10 mouse cellular contexts compared by ENCODE assay signal in the genomic region with DNA sequence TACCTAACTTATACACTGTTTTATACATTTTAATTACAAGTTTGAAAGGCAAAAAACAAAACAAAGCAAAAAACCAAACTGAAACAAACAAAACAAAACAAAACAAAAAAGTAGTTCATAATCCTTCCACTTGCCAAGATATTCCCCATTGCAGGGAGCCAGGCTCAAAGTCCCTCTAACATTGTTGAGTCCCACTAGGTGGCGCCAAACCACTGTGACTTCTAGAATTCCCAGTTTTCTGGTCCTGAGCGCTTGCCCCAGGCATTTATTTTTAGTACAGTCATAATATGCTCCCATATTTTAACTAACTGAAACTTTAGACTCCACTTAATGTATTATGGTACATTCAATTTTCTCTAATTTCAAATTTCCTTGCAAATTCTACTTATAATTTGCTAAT. TPM values are rescaled to one million over a fixed set of nuclear protein-coding genes. Genes with fewer than 3 reads are reported as not detected.
A peak's percentile ranks its signal among the peaks of the same experiment; 100 is the strongest.
DNase-seq lines count a peak whose midpoint lies in the region; ATAC-seq and TF ChIP-seq lines count a peak whose summit lies in the region.
"Had no signal": no experiment of that assay in that cellular context is flagged by ENCODE, and none has a peak within 500 bp of the region (broad histone marks: within the 10 kb centered on the region; RNA-seq: fewer than 3 reads in every experiment).

No protein-coding gene starts in this region.

- H3K4me1 ChIP-seq in E14TG2a.4 (replicated peaks; ENCODE audit: low read depth, low read length), result no peaks in the 10 kb centered on the region
- H3K4me1 ChIP-seq: stomach, embryonic 15.5 days had no signal

- DNase-seq in WW6 (ENCODE audit: low read depth, low spot score), result peak; percentile 22
- peak; percentile 24 to 69 for DNase-seq in layer of hippocampus, adult 2 months (ENCODE audit: low spot score in 2 of 2)
- DNase-seq in lung, postnatal 36 days, result peak; percentile 58
- peak; percentile 12 to 27 for DNase-seq in right cerebral cortex, postnatal 36 days (ENCODE audit: low spot score in 2 of 2)

- no peak overlapping the region for H3K4me3 ChIP-seq in E14TG2a.4 (replicated peaks; ENCODE audit: low read length)
- H3K4me3 ChIP-seq in layer of hippocampus, adult 2 months, result no peak overlapping the region
- H3K4me3 ChIP-seq: stomach, embryonic 15.5 days had no signal

- no peaks in the 10 kb centered on the region for H3K27me3 ChIP-seq in E14TG2a.4 (ENCODE audit: insufficient read depth, low read length)
- H3K27me3 ChIP-seq: stomach, embryonic 15.5 days had no signal

- H3K36me3 ChIP-seq in E14TG2a.4 (ENCODE audit: insufficient read depth, low read length), result no peaks in the 10 kb centered on the region
- H3K36me3 ChIP-seq: stomach, embryonic 15.5 days had no signal

- H3K27ac ChIP-seq in layer of hippocampus, adult 2 months, result no peak overlapping the region
- H3K27ac ChIP-seq: stomach, embryonic 15.5 days had no signal

- H3K9me3 ChIP-seq in E14TG2a.4 (ENCODE audit: low read length), result no peaks in the 10 kb centered on the region
- H3K9me3 ChIP-seq: stomach, embryonic 15.5 days had no signal

- peak; percentile 83; the same call in 1 of the 2 replicates for ATAC-seq in common myeloid progenitor, adult 5-6 weeks (replicated peaks; ENCODE audit: low read depth, poor library complexity, severe bottlenecking)
- ATAC-seq in granulocyte monocyte progenitor cell, adult 5-6 weeks (replicated peaks; ENCODE audit: poor library complexity, severe bottlenecking), result peak; percentile 69
- no peak for ATAC-seq in inflammation-experienced regulatory T-cells, adult 6 months

- TF ChIP-seq CTCF in E14TG2a.4 (conservative IDR thresholded peaks at IDR 0.05; ENCODE audit: low read length), result peak; percentile 70
- TF ChIP-seq CTCF in layer of hippocampus, adult 2 months (conservative IDR thresholded peaks at IDR 0.05), result peak; percentile 96

RNA-seq across cellular contexts. Expression of a gene that starts 4.9 kb away (rescaled TPM):
- not detected in 2 replicates for total RNA-seq in common myeloid progenitor, adult 5-6 weeks (2017)
- total RNA-seq in granulocyte monocyte progenitor cell, adult 5-6 weeks (2014; fragmentation: Nextera tagmentation), result not detected in 2 replicates
- not detected in 2 replicates for total RNA-seq in granulocyte monocyte progenitor cell, adult 5-6 weeks (2017)
- not detected for total RNA-seq in layer of hippocampus, adult 2 months (2021)
- polyA plus RNA-seq in inflammation-experienced regulatory T-cells, adult 6 months (2017; shearing (Covaris generic)), result not detected
- polyA plus RNA-seq: heart, embryonic 16.5 days; stomach, embryonic 15.5 days had no signal

RNA-seq across cellular contexts. Expression of a gene that starts 10.7 kb away (rescaled TPM):
- 0.14 and 1.1 TPM in 2 replicates for total RNA-seq in common myeloid progenitor, adult 5-6 weeks (2017)
- total RNA-seq in granulocyte monocyte progenitor cell, adult 5-6 weeks (2014; fragmentation: Nextera tagmentation), result 18.1 and 21.7 TPM in 2 replicates
- 63.1 and 63.3 TPM in 2 replicates for total RNA-seq in granulocyte monocyte progenitor cell, adult 5-6 weeks (2017)
- not detected for total RNA-seq in layer of hippocampus, adult 2 months (2021)
- polyA plus RNA-seq in inflammation-experienced regulatory T-cells, adult 6 months (2017; shearing (Covaris generic)), result under 1 TPM in 1 of 3 experiments, not detected in 2; 0.34 TPM

RNA-seq across cellular contexts. Expression of a gene that starts 32.3 kb away (rescaled TPM):
- total RNA-seq in common myeloid progenitor, adult 5-6 weeks (2017), result 4.2 and 6.4 TPM in 2 replicates
- total RNA-seq in granulocyte monocyte progenitor cell, adult 5-6 weeks (2014; fragmentation: Nextera tagmentation), result 59.5 and 89.0 TPM in 2 replicates
- total RNA-seq in granulocyte monocyte progenitor cell, adult 5-6 weeks (2017), result 90.0 and 126 TPM in 2 replicates
- total RNA-seq in layer of hippocampus, adult 2 months (2021), result 1 to 10 TPM in 1 of 2 experiments, under 1 TPM in 1; 0.41 to 1.2 TPM
- not detected for polyA plus RNA-seq in inflammation-experienced regulatory T-cells, adult 6 months (2017; shearing (Covaris generic))

RNA-seq across cellular contexts. Expression of a gene that starts 48.7 kb away (rescaled TPM):
- total RNA-seq in common myeloid progenitor, adult 5-6 weeks (2017), result not detected in 2 replicates
- not detected in 2 replicates for total RNA-seq in granulocyte monocyte progenitor cell, adult 5-6 weeks (2014; fragmentation: Nextera tagmentation)
- total RNA-seq in granulocyte monocyte progenitor cell, adult 5-6 weeks (2017), result 0.21 TPM in 1 of 2 replicates, not detected in the other
- not detected for total RNA-seq in layer of hippocampus, adult 2 months (2021)
- polyA plus RNA-seq in inflammation-experienced regulatory T-cells, adult 6 months (2017; shearing (Covaris generic)), result not detected
- polyA plus RNA-seq: heart, embryonic 16.5 days; stomach, embryonic 15.5 days had no signal
